Mouse (Mus musculus) olfactory bulb, adult 2 months (tissue): Measurements from ENCODE around the gene Agtrap.

ENCODE experiments used
- CTCF ChIP-seq: fragments of 200-500 bp; IDR thresholded peaks from 2 replicates; pipeline ENCODE4 v1.5.1; 2012; ENCODE audit warnings: low read depth, mild to moderate bottlenecking, low read length, moderate library complexity; ENCODE audit not compliant: insufficient read depth
- POLR2A ChIP-seq: fragments of 200-500 bp; IDR thresholded peaks from 2 replicates; pipeline ENCODE4 v1.6.1; 2012; ENCODE audit warnings: mild to moderate bottlenecking, low read depth, low read length, moderate library complexity; ENCODE audit not compliant: insufficient read depth

DNA sequence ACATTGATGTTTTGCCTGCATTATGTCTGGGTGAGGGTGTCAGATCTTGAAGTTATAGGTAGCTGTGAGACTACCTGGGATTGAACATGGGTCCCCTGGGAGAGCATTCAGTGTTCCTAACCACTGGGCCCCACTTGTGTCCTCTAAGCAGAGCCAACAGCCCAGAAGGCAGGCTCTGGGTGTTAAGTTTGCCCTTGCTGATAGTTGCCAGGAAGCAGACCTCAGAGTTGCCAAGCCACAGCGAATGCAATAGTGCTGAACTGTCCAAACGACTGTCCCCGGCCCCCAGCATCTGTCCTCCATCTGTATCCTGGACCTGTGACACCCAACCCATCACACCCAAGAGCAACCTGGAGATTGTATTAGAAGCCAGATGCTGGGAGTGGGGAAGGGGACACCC lies 10.8 kb upstream of the Agtrap start:
- TF ChIP-seq POLR2A = no peak
- no peak for TF ChIP-seq CTCF
